Mouse (Mus musculus) cerebellum, adult 2 months (tissue): ENCODE results near the gene Zfhx3.

Experiments used
- CTCF ChIP-seq: fragments of 200-500 bp; IDR thresholded peaks from 2 replicates; pipeline ENCODE4 v1.5.1; 2011; ENCODE audit warnings: low read depth, mild to moderate bottlenecking, control low read depth, low read length, moderate library complexity, borderline replicate concordance; ENCODE audit not compliant: insufficient read depth
- POLR2A ChIP-seq: fragments of 200-500 bp; IDR thresholded peaks from 2 replicates; pipeline ENCODE4 v1.6.1; 2011; ENCODE audit warnings: low read length, control low read depth, borderline replicate concordance; ENCODE audit not compliant: insufficient read depth

DNA sequence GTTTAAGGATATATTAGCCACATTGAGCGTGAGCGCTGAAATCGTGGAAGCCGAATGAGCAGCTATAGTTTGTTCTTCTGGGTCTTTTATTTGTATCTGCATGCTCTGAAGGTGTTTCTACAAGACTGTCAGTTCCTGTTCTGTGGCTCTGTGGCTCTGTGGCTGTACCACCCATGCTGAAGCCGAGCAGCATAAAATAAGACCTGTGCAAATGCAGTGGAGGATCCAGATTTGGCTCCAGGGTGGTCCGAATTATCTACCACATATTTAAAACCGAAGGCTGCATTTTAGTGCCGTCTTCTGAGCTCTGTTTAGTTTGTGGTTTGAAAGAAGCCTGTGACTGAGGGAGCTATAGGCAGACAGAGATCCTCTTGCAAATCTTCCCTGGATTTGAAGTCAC, 241.5 kb downstream of the Zfhx3 start:
- no peak for TF ChIP-seq CTCF
- TF ChIP-seq POLR2A, result no peak
